Comparison of ENCODE assay signal across 11 mouse cellular contexts in genomic region chr19:24142621-24143061, GRCm38 (mm10).
DNase-seq lines count a peak whose midpoint lies in the region; ATAC-seq and TF ChIP-seq lines count a peak whose summit lies in the region.
"Had no signal": no experiment of that assay in that cellular context is flagged by ENCODE, and none has a peak within 500 bp of the region (broad histone marks: within the 10 kb centered on the region; RNA-seq: fewer than 3 reads in every experiment).

No protein-coding gene starts in this region.

- peaks cover under 1% of the 10 kb centered on the region; the same call in 1 of the 2 replicates for H3K9me3 ChIP-seq in heart, embryonic 12.5 days (replicated peaks)
- no peaks in the 10 kb centered on the region for H3K9me3 ChIP-seq in hindbrain, embryonic 16.5 days (ENCODE audit: control insufficient read depth, low read length)
- no peaks in the 10 kb centered on the region; the same call in 1 of the 2 replicates for H3K9me3 ChIP-seq in midbrain, embryonic 10.5 days (replicated peaks)
- H3K9me3 ChIP-seq: liver, embryonic 13.5 days had no signal

- no peaks in the 10 kb centered on the region for H3K27me3 ChIP-seq in heart, embryonic 12.5 days (replicated peaks)
- H3K27me3 ChIP-seq in hindbrain, embryonic 16.5 days (replicated peaks; ENCODE audit: control insufficient read depth, insufficient read depth, low read length) = no peaks in the 10 kb centered on the region
- H3K27me3 ChIP-seq in midbrain, embryonic 10.5 days (ENCODE audit: low read depth, poor library complexity, severe bottlenecking) = no peaks in the 10 kb centered on the region
- no peaks in the 10 kb centered on the region for H3K27me3 ChIP-seq in testis, adult 2 months (ENCODE audit: control insufficient read depth, insufficient read depth, low read length)
- H3K27me3 ChIP-seq in thymus, adult 2 months (ENCODE audit: control insufficient read depth, insufficient read depth, low read length) = no peaks in the 10 kb centered on the region
- H3K27me3 ChIP-seq: liver, embryonic 13.5 days had no signal

- 78% methylated on average over 12 of the region's 12 CpGs for WGBS in heart, embryonic 12.5 days
- 68% methylated on average over 12 of the region's 12 CpGs for WGBS in hindbrain, embryonic 16.5 days
- 80% methylated on average over 12 of the region's 12 CpGs for WGBS in midbrain, embryonic 10.5 days
- WGBS in thymus, adult 2 months = 95% methylated on average over 12 of the region's 12 CpGs

- no peak overlapping the region for H3K27ac ChIP-seq in heart, embryonic 12.5 days (ENCODE audit: poor library complexity, severe bottlenecking)
- H3K27ac ChIP-seq in hindbrain, embryonic 16.5 days (ENCODE audit: low read depth, low read length) = peak overlapping the region; percentile 69
- H3K27ac ChIP-seq in midbrain, embryonic 10.5 days (replicated peaks) = peak overlapping the region; percentile 46
- no peak overlapping the region; the same call in 1 of the 2 replicates for H3K27ac ChIP-seq in testis, adult 2 months (ENCODE audit: control insufficient read depth, insufficient read depth, low read depth, low read length)
- H3K27ac ChIP-seq in thymus, adult 2 months (ENCODE audit: control insufficient read depth, insufficient read depth, low read length) = no peak overlapping the region
- H3K27ac ChIP-seq: liver, embryonic 13.5 days had no signal

- no peak overlapping the region for H3K4me2 ChIP-seq in heart, embryonic 12.5 days
- H3K4me2 ChIP-seq in hindbrain, embryonic 16.5 days (ENCODE audit: low read length) = peak overlapping the region; percentile 27
- H3K4me2 ChIP-seq: liver, embryonic 13.5 days had no signal

- no peak overlapping the region for H3K4me3 ChIP-seq in heart, embryonic 12.5 days
- H3K4me3 ChIP-seq in hindbrain, embryonic 16.5 days (ENCODE audit: low read length) = no peak overlapping the region
- no peak overlapping the region for H3K4me3 ChIP-seq in midbrain, embryonic 10.5 days
- no peak overlapping the region; the same call in 1 of the 2 replicates for H3K4me3 ChIP-seq in testis, adult 2 months (ENCODE audit: control insufficient read depth, low read depth, low read length)
- H3K4me3 ChIP-seq in thymus, adult 2 months (ENCODE audit: control insufficient read depth, insufficient read depth, low read length) = no peak overlapping the region
- H3K4me3 ChIP-seq: liver, embryonic 13.5 days; myocyte had no signal

- ATAC-seq in heart, embryonic 12.5 days (ENCODE audit: insufficient number of reproducible peaks, low FRiP score) = no peak
- ATAC-seq in hindbrain, embryonic 16.5 days = peak; percentile 84

- DNase-seq in heart, adult 11 months = peak; percentile 89
- no peak for DNase-seq in midbrain, embryonic 10.5 days (ENCODE audit: low spot score)
- no peak for DNase-seq in adrenal gland, postnatal 14 days
- no peak for DNase-seq in heart, adult 9 months (ENCODE audit: low spot score in 2 of 2)
- DNase-seq in thymus, adult 2 months = no peak
- DNase-seq: liver, embryonic 13.5 days; thymus, postnatal 25 days had no signal

- peaks cover 19% of the 10 kb centered on the region for H3K36me3 ChIP-seq in heart, embryonic 12.5 days
- no peaks in the 10 kb centered on the region for H3K36me3 ChIP-seq in hindbrain, embryonic 16.5 days (ENCODE audit: control insufficient read depth, insufficient read depth, low read length)
- H3K36me3 ChIP-seq in midbrain, embryonic 10.5 days = peaks cover 18% of the 10 kb centered on the region
- H3K36me3 ChIP-seq in testis, adult 2 months (ENCODE audit: control insufficient read depth, insufficient read depth, low read length) = no peaks in the 10 kb centered on the region
- no peaks in the 10 kb centered on the region for H3K36me3 ChIP-seq in thymus, adult 2 months (ENCODE audit: control insufficient read depth, insufficient read depth, low read length)
- H3K36me3 ChIP-seq: liver, embryonic 13.5 days had no signal

- H3K4me1 ChIP-seq in heart, embryonic 12.5 days (replicated peaks) = peaks cover 36% of the 10 kb centered on the region
- H3K4me1 ChIP-seq in hindbrain, embryonic 16.5 days (ENCODE audit: control insufficient read depth, insufficient read depth, low read depth, low read length) = no peaks in the 10 kb centered on the region
- peaks cover 13% of the 10 kb centered on the region; the same call in 1 of the 2 replicates for H3K4me1 ChIP-seq in midbrain, embryonic 10.5 days
- H3K4me1 ChIP-seq in testis, adult 2 months (ENCODE audit: control insufficient read depth, insufficient read depth, low read length) = peaks cover 2% of the 10 kb centered on the region
- H3K4me1 ChIP-seq in thymus, adult 2 months (replicated peaks; ENCODE audit: control insufficient read depth, insufficient read depth, low read length) = no peaks in the 10 kb centered on the region
- H3K4me1 ChIP-seq: liver, embryonic 13.5 days had no signal

- H3K9ac ChIP-seq in heart, embryonic 12.5 days = no peak overlapping the region
- no peak overlapping the region for H3K9ac ChIP-seq in hindbrain, embryonic 16.5 days (ENCODE audit: low read depth, low read length)
- H3K9ac ChIP-seq: liver, embryonic 13.5 days had no signal

- TF ChIP-seq CTCF in testis, adult 2 months (IDR thresholded peaks at IDR 0.05; ENCODE audit: control insufficient read depth, insufficient read depth, insufficient replicate concordance, low read depth, low read length) = no peak
- no peak for TF ChIP-seq CTCF in thymus, adult 2 months (IDR thresholded peaks at IDR 0.05; ENCODE audit: borderline replicate concordance, control insufficient read depth, extremely low read depth, insufficient read depth, low read length, poor library complexity)

- TF ChIP-seq POLR2A in testis, adult 2 months (IDR thresholded peaks at IDR 0.05; ENCODE audit: control insufficient read depth, low read depth, low read length) = 0 out of 2 replicates have a peak, but pooled peaks have one; percentile 10
- TF ChIP-seq POLR2A in thymus, adult 2 months (IDR thresholded peaks at IDR 0.05; ENCODE audit: control insufficient read depth, extremely low read depth, insufficient read depth, low read length, poor library complexity) = no peak

Comparison
In these comparisons a context has a peak if more than half of its experiments do, and no peak if none do; other contexts are left out.
1. H3K27ac ChIP-seq: peak in hindbrain, embryonic 16.5 days (single experiment) and midbrain, embryonic 10.5 days (single experiment); none in heart, embryonic 12.5 days (single experiment), testis, adult 2 months (single experiment) and thymus, adult 2 months (single experiment).